Mouse (Mus musculus): ENCODE data around the gene Dhtkd1.

DNA sequence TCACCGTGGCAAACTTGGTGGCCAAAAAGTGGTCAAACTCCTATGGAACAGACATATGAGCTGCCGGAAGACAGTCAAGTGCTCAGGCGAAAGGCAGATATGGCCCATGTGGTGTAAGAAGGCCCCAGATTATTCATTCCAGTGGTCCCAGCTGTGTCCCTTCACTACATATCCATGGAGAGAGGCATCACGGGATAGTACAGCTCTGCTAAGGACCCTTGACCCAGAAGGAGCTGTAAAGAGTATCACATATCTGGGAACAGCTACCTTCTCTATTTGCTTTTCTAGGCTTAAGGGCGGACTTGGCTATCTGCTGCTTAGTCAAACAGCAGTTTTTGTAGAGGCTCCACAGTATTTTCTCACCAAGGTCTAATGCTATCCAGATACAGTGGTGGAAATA is 12.8 kb downstream of the Dhtkd1 start:
- no peak for TF ChIP-seq ZNF384 (IDR thresholded peaks at IDR 0.05; ENCODE audit: low read depth, low read length)
- TF ChIP-seq TBP (IDR thresholded peaks at IDR 0.05; ENCODE audit: low read depth, low read length), result no peak
- TF ChIP-seq NRF1 (IDR thresholded peaks at IDR 0.05; ENCODE audit: insufficient read depth, low read depth, low read length, poor library complexity, severe bottlenecking), result no peak
- TF ChIP-seq JUND (IDR thresholded peaks at IDR 0.05; ENCODE audit: low read depth, low read length), result no peak
- no peak for TF ChIP-seq TCF12 (IDR thresholded peaks at IDR 0.05; ENCODE audit: low read depth, low read length)
- no peak for TF ChIP-seq MAFK (IDR thresholded peaks at IDR 0.05; ENCODE audit: borderline replicate concordance, low read depth, low read length)
- TF ChIP-seq CTCF (IDR thresholded peaks at IDR 0.05 in 2 of 3, conservative IDR thresholded peaks at IDR 0.05 in 1 of 3; ENCODE audit: control insufficient read depth in 1 of 3, insufficient read depth in 1 of 3, low read depth in 2 of 3, low read length in 3 of 3, poor library complexity in 1 of 3, severe bottlenecking in 1 of 3), result no peak
- TF ChIP-seq EP300 (IDR thresholded peaks at IDR 0.05; ENCODE audit: low read depth in 1 of 2, low read length in 2 of 2), result no peak
- TF ChIP-seq CHD2 (IDR thresholded peaks at IDR 0.05; ENCODE audit: low read length), result no peak
- TF ChIP-seq KAT2A (conservative IDR thresholded peaks at IDR 0.05; ENCODE audit: low read depth, low read length), result no peak
- no peak for TF ChIP-seq POLR2A (IDR thresholded peaks at IDR 0.05; ENCODE audit: control insufficient read depth in 1 of 2, insufficient read depth in 1 of 2, low read depth in 1 of 2, low read length in 2 of 2, poor library complexity in 1 of 2)
- TF ChIP-seq TAL1 (IDR thresholded peaks at IDR 0.05; ENCODE audit: low read length), result no peak
- TF ChIP-seq GABPA (IDR thresholded peaks at IDR 0.05; ENCODE audit: low read depth, low read length), result no peak
